Mouse (Mus musculus) limb, embryonic 11.5 days (tissue): ENCODE data around the gene Ltf. TPM values are rescaled to one million over a fixed set of nuclear protein-coding genes. Genes with fewer than 3 reads are reported as not detected.

Experiments used
- ATAC-seq: fragments of 200-750 bp; cut with Nextera tagmentation; 2 replicates; pipeline ENCODE4 v1.8.0; 2017; ENCODE audit warnings: low read depth; ENCODE audit not compliant: insufficient number of reproducible peaks, low FRiP score, low TSS enrichment
- DNase-seq: peaks from one replicate; pipeline ENCODE4 v3.0.0-alpha.2; 2015; ENCODE audit warnings: low spot score
- H3K27ac ChIP-seq: fragments of 300-500 bp; sonication (generic); replicated peaks from 2 replicates; pipeline ENCODE4 v1.5.1; 2014; ENCODE audit warnings: low read depth, mild to moderate bottlenecking, low read length
- H3K27me3 ChIP-seq: fragments of 300-500 bp; sonication (generic); 2 replicates; pipeline ENCODE4 v1.6.1; 2014; ENCODE audit warnings: mild to moderate bottlenecking, low read length, mixed read lengths; ENCODE audit not compliant: control insufficient read depth, insufficient read depth
- H3K36me3 ChIP-seq: fragments of 300-500 bp; sonication (generic); 2 replicates; pipeline ENCODE4 v1.6.1; 2014; ENCODE audit warnings: mild to moderate bottlenecking, low read length, moderate library complexity, mixed read lengths; ENCODE audit not compliant: control insufficient read depth, insufficient read depth
- H3K4me1 ChIP-seq: fragments of 300-500 bp; sonication (generic); 2 replicates; pipeline ENCODE4 v1.6.1; 2014; ENCODE audit warnings: low read length, mixed read lengths; ENCODE audit not compliant: control insufficient read depth, insufficient read depth
- H3K4me2 ChIP-seq: fragments of 300-500 bp; sonication (generic); 2 replicates; pipeline ENCODE4 v1.6.1; 2014; ENCODE audit warnings: low read depth, mild to moderate bottlenecking, moderate library complexity; ENCODE audit not compliant: severe bottlenecking
- H3K4me3 ChIP-seq: fragments of 300-500 bp; sonication (generic); 2 replicates; pipeline ENCODE4 v1.5.1; 2014; ENCODE audit warnings: low read depth, low read length
- H3K9ac ChIP-seq: fragments of 300-500 bp; sonication (generic); 2 replicates; pipeline ENCODE4 v1.6.1; 2014; ENCODE audit warnings: mild to moderate bottlenecking, low read length
- H3K9me3 ChIP-seq: fragments of 300-500 bp; sonication (generic); 2 replicates; pipeline ENCODE4 v1.6.1; 2016; ENCODE audit warnings: low read length; ENCODE audit not compliant: control insufficient read depth
- WGBS: fragments of 180-500 bp; shearing (Covaris S2); extraction: QIAGEN DNeasy Blood & Tissue Kit; methylation state at CpG from one replicate; pipeline ENCODE4 v1.1.7; 2014; 5-methylcytosine and 5-hydroxymethylcytosine counted together
- polyA plus RNA-seq: library from polyadenylated mRNA; unstranded; fragments of >200 nt; fragmentation: Nextera tagmentation; extraction: Ambion mirVana; gene quantifications from 2 replicates; pipeline ENCODE4 v1.2.1, GENCODE M21; 2014

The Ltf gene
- polyA plus RNA-seq: 0.14 and 0.16 TPM in 2 replicates

GRCm38 (mm10) chr9:111019022-111019421 is at the start of gene Ltf:
Gene Ltf (plus strand): TSS chr9:111019271.
- H3K9me3 ChIP-seq: no peaks in the 10 kb centered on the region
- no peak within 1 kb of the TSS for H3K4me2 ChIP-seq
- no peak within 1 kb of the TSS for H3K9ac ChIP-seq
- no peaks in the 10 kb centered on the region for H3K4me1 ChIP-seq
- DNase-seq (no peak), ATAC-seq (no peak)
- H3K4me3 ChIP-seq: no peak within 1 kb of the TSS
- H3K36me3 ChIP-seq: no peaks in the 10 kb centered on the region
- no peak within 1 kb of the TSS for H3K27ac ChIP-seq
- H3K27me3 ChIP-seq: no peaks in the 10 kb centered on the region
- 87% methylated on average over 5 of the region's 5 CpGs for WGBS

DNA sequence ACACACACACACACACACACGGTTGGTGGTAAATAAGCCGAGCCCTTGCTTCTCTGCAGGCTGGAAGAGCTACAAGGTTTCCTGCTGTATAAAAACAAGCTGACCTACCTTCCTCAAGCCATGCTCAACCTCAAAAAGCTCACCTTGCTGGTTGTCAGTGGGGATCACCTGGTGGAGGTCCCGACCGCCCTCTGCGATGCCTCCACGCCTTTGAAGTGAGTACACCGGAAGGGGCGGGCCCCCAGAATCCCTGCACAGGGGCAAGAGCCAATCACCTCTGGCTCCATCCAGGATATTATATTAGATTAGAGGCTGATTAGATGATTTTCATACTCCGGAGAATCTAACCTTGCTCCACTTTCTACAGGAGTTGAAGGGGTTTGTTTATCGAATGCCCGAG is 39.7 kb upstream of the Ltf start:
- DNase-seq: no peak
- Histone ChIP-seq H3K9me3 (no peaks in the 10 kb centered on the region), H3K27me3 (no peaks in the 10 kb centered on the region), H3K9ac (no peak overlapping the region), H3K36me3 (no peaks in the 10 kb centered on the region), H3K4me3 (no peak overlapping the region), H3K27ac (no peak overlapping the region), H3K4me1 (no peaks in the 10 kb centered on the region), H3K4me2 (no peak overlapping the region)
- WGBS: 96% methylated on average over 11 of the region's 11 CpGs
- ATAC-seq: no peak

DNA sequence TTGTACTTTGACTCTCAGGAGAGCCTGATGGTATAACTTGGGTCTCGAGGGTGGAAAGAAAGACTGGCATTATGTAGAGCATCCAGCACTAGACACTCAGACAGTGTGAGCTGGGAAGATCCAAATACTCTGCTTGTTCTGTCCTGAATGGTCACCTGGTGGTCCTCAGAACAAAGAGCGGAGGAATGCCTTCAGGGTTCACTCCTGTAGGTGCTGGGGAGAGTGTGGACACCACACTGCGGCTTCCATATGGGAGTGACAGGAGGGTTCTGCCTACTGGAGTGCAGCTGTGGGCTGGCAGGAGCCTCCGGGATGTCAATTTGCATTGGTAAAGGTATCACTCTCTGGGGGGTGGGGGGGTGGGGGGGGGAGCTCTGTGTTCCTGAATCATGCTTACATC is 36.7 kb upstream of the Ltf start:
- Histone ChIP-seq H3K4me3 (no peak overlapping the region), H3K27ac (no peak overlapping the region), H3K9ac (no peak overlapping the region), H3K9me3 (no peaks in the 10 kb centered on the region), H3K4me1 (no peaks in the 10 kb centered on the region), H3K36me3 (no peaks in the 10 kb centered on the region), H3K27me3 (no peaks in the 10 kb centered on the region), H3K4me2 (no peak overlapping the region)
- no peak for ATAC-seq
- no peak for DNase-seq
- WGBS: 66% methylated on average over 4 of the region's 4 CpGs

DNA sequence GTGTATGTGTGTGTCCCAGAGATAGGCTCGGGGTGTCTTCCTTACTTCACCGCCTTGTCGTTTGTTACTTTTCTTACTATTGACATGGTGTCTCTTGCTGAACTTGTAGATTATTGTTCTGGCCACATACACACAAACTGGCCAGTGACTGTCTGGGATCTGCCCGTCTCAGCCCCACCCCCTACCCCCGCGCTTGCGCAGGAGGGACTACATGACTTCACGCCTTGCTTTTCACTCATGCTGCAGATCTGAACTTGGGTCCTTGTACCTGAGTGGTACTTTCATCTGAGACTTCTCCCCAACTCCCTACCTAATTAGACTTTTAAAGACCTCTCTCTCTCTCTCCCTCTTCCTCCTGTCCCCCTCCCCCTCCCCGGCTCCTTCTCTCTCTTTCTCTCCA is 35.0 kb upstream of the Ltf start:
- Histone ChIP-seq H3K9ac (no peak overlapping the region), H3K4me3 (no peak overlapping the region), H3K27ac (no peak overlapping the region), H3K4me1 (no peaks in the 10 kb centered on the region), H3K4me2 (no peak overlapping the region), H3K36me3 (no peaks in the 10 kb centered on the region), H3K9me3 (no peaks in the 10 kb centered on the region), H3K27me3 (no peaks in the 10 kb centered on the region)
- 92% methylated on average over 9 of the region's 9 CpGs for WGBS
- ATAC-seq (no peak), DNase-seq (no peak)

GRCm38 (mm10) chr9:110985541-110985940 is 33.5 kb upstream of the Ltf start:
- DNase-seq (no peak), ATAC-seq (no peak)
- no peaks in the 10 kb centered on the region for H3K4me1 ChIP-seq
- no peak overlapping the region for H3K4me2 ChIP-seq
- no peaks in the 10 kb centered on the region for H3K36me3 ChIP-seq
- 87% methylated on average over 5 of the region's 5 CpGs for WGBS
- H3K9ac ChIP-seq: no peak overlapping the region
- no peaks in the 10 kb centered on the region for H3K9me3 ChIP-seq
- H3K27ac ChIP-seq: no peak overlapping the region
- H3K4me3 ChIP-seq: no peak overlapping the region
- H3K27me3 ChIP-seq: no peaks in the 10 kb centered on the region

DNA sequence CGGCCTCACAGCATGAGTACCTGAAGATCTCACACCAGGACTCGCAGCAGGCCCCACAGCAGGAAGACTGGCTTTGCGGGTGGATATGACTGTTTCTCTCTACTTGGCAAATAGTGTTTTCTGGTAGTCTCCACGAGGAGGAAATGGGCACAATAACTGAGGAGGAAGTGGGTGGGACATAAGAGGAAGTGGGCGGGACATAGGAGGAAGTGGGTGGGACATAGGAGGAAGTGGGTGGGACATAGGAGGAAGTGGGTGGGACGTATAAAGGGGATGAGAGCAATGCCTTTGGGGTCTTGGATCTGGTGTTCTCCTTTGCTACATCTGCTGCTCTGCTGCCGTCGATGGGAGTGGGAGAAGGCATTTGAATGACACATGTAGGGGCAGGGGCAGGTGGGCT is 33.1 kb upstream of the Ltf start:
- H3K36me3 ChIP-seq: no peaks in the 10 kb centered on the region
- WGBS: 93% methylated on average over 8 of the region's 8 CpGs

GRCm38 (mm10) chr9:110987331-110987730 is 31.7 kb upstream of the Ltf start:
- no peak for DNase-seq
- H3K27me3 ChIP-seq: no peaks in the 10 kb centered on the region
- H3K27ac ChIP-seq: no peak overlapping the region
- H3K36me3 ChIP-seq: no peaks in the 10 kb centered on the region
- H3K9ac ChIP-seq: no peak overlapping the region
- no peaks in the 10 kb centered on the region for H3K4me1 ChIP-seq
- H3K9me3 ChIP-seq: no peaks in the 10 kb centered on the region
- H3K4me3 ChIP-seq: no peak overlapping the region
- no peak for ATAC-seq
- 75% methylated on average over 4 of the region's 4 CpGs for WGBS
- H3K4me2 ChIP-seq: no peak overlapping the region

More for the DNA sequence above, 33.1 kb upstream of the Ltf start:
- H3K4me2 ChIP-seq: no peak overlapping the region
- DNase-seq (no peak), ATAC-seq (no peak)
- no peaks in the 10 kb centered on the region for H3K9me3 ChIP-seq
- no peak overlapping the region for H3K9ac ChIP-seq
- H3K4me1 ChIP-seq: no peaks in the 10 kb centered on the region
- no peak overlapping the region for H3K27ac ChIP-seq
- no peaks in the 10 kb centered on the region for H3K27me3 ChIP-seq
- H3K4me3 ChIP-seq: no peak overlapping the region

DNA sequence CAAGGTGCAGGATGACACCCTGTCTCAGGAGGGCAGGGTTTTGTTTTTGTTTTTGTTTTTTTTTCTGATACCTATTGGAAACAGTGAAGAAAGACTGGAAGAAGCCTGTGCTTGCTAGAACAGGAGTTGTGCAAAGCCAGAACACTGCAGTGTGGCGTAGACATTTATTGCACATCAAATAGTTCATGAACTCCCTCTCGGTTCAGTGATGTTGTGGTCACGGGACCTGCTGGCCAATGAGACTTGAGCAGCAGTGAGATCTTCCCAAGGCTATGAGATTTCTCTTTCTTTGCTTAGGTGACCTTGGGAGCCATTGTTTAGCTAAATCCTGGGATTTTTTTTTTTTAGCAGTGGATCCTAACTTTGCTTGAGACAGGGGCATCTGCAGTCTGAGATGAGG is 31.0 kb upstream of the Ltf start:
- Histone ChIP-seq H3K27me3 (no peaks in the 10 kb centered on the region), H3K4me3 (no peak overlapping the region), H3K27ac (no peak overlapping the region), H3K4me2 (no peak overlapping the region), H3K9me3 (no peaks in the 10 kb centered on the region), H3K4me1 (no peaks in the 10 kb centered on the region), H3K36me3 (no peaks in the 10 kb centered on the region), H3K9ac (no peak overlapping the region)
- DNase-seq (no peak), ATAC-seq (no peak)
- 76% methylated on average over 3 of the region's 3 CpGs for WGBS

- DNase-seq (no peak), ATAC-seq (no peak)
- Histone ChIP-seq H3K27me3 (no peaks in the 10 kb centered on the region), H3K27ac (no peak overlapping the region), H3K4me2 (no peak overlapping the region), H3K4me1 (no peaks in the 10 kb centered on the region), H3K9me3 (no peaks in the 10 kb centered on the region), H3K9ac (no peak overlapping the region), H3K4me3 (no peak overlapping the region), H3K36me3 (no peaks in the 10 kb centered on the region)
- 65% methylated on average over 4 of the region's 4 CpGs for WGBS
Observed at GRCm38 (mm10) chr9:110989141-110989540, 29.9 kb upstream of the Ltf start.
